Mouse (Mus musculus): Measurements from ENCODE around the gene Kazn.
A peak's percentile ranks its signal among the peaks of the same experiment; 100 is the strongest.

Gene Kazn

DNA sequence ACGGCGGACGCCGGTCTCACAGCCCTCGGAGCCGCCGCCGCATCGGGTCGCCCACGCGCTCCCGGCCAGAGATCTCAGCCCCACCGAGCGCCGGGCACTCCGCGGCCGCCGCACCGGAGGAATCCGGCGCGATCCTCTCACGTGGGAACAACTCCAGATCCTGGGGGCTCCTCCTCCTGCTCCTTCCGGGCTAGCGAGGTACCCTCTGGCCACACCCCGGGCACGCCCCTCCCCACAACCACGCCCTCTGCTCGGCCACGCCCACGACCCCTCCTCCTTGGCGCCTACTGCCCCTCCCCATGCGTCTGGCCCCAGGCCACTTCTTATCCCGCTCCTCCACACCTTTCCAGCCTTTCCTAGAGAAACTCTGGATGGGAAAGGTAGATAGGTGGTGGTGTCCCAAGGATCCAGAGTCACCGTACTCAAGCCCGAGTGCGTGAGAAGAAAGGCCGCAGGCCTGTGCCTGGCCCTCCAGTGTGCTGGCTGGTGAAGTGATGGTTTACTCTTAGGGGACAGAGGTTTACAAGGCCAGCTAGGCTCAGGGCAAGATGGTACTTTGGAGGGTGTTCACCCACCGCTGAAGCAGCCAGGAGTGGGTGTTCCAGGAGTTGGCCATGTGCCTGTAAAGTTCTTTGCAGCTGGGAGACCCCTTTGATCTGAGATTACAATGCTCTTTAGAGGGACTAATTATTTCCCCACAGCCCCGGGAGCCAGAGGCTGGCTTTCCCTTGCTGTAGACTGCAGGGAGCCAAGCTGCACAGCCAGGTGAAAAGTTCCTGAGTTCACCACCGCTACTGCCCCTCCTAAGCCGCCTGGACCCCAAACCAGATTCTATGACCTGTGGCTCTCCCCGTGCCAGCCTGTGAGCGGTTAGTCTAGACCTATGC is at the start of gene Kazn:
Kazn (minus strand) TSS at position 162 of the 887 bp plus-strand sequence.
- DNase-seq (ENCODE audit: low spot score in 2 of 2), result no peak

- no peak for DNase-seq (ENCODE audit: low spot score in 2 of 2)
Measured at GRCm38 (mm10) chr4:142285471-142285870, 46.3 kb upstream of the Kazn start.

GRCm38 (mm10) chr4:142283867-142284266 is 44.7 kb upstream of the Kazn start:
- no peak for DNase-seq (ENCODE audit: low spot score in 2 of 2)

- no peak for DNase-seq (ENCODE audit: low spot score in 2 of 2)
Measured at GRCm38 (mm10) chr4:142278197-142278575, 39.0 kb upstream of the Kazn start.

GRCm38 (mm10) chr4:142277481-142278196 is 38.4 kb upstream of the Kazn start:
- no peak for DNase-seq (ENCODE audit: low spot score in 2 of 2)

DNA sequence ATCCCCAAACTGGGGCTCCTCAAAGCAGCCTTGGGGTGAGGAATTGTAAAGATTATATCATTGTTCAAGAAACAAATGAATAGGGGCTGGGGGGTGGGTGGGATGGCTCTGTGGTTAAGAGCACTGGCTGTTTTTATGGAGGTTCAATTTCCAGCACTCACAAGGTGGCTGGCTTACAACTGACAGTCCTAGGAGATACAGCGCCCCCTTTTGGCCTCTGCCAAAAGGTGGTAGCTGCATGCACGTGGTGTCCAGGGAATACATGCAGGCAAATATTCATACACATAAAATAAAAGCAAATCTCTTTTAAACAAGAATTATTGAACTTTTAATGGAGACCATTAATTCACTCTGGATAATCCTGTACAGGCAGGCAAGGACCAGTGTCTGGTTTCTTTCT is 36.0 kb upstream of the Kazn start:
- DNase-seq (ENCODE audit: low spot score in 2 of 2), result no peak

GRCm38 (mm10) chr4:142274441-142275234 is 35.4 kb upstream of the Kazn start:
- no peak for DNase-seq (ENCODE audit: low spot score in 2 of 2)

DNA sequence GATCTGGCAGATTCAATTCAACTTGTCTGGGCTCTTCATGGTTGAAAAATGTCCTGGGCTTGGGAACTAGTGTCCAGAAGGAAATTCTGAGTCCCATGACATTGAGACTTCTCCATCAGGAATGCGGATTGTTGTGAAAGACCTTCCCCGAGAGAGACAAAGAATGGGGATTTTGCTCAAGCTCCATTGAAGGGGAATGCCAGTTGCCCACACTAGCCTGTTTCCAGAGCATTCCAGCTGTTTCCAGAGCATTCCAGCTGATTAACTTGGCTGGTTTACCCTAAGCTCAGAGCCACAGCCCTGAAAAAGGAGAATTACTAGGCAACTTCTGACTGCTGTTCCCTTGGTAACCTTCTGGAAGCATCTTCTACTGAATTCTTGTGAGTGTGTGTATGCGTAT is 32.3 kb upstream of the Kazn start:
- no peak for DNase-seq (ENCODE audit: low spot score in 2 of 2)

DNA sequence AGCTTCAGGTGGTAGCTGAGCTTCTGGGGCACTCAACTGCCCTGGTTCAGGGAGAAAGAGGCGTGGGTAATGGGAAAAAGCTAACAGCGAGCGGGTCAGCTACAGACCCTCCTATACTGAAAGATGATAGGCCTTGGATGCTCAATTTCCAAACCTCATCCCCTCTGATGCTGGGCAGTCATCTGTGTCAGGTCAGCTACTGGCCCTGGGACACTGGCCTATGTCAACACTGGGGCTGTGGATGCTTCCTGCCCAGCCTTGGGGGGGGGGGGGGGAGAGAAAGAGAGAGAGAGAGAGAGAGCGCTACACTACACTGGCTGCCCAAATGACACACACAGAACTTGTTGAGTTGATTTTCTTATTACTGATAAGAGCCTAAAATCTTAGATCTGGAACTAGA is 28.6 kb upstream of the Kazn start:
- no peak for DNase-seq (ENCODE audit: low spot score in 2 of 2)

- DNase-seq (ENCODE audit: low spot score in 2 of 2), result no peak
Measured at GRCm38 (mm10) chr4:142267348-142267819, 28.2 kb upstream of the Kazn start.

DNA sequence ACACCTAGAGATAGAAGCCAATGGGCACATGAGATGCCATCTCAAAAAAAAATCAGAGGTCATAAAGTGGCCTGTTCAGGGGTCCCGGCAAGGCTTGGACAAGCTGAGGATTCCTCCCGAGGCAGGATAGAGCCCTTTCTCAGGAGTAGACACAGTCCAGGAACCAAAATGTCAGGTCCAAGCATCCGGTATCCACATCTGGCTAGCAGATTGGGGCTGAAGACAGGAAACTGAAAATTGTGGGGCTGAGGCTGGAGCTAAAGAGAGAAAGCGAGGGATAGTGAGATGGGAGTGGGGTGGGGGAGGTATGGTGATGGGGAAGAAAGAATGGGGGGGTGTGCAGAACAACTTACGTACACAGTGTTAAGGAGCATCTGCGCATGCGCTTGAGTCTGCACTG is 25.1 kb upstream of the Kazn start:
- DNase-seq (ENCODE audit: low spot score in 2 of 2), result no peak

DNA sequence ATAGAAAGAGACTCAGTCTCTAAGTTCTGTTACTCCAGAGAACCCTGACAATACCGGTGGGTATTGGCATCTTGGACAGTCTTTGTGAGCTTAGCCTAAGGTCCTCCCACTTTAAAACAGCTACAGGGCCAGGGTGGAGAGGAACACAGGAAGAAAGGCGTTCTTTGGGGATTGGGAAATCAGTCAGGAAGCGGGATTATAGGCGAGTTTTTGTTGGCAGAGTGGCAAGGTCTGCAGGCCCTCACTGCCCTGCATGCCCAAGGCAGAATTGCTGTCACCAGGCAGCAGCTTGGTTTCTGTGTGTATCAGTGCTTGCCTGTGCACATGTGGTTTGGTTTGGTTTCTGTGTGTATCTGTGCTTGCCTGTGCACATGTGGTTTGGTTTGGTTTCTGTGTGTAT is 22.5 kb upstream of the Kazn start:
- DNase-seq (ENCODE audit: low spot score in 2 of 2), result no peak

- no peak for DNase-seq (ENCODE audit: low spot score in 2 of 2)
Measured at GRCm38 (mm10) chr4:142258730-142259129, 19.5 kb upstream of the Kazn start.

- no peak for DNase-seq (ENCODE audit: low spot score in 2 of 2)
Measured at GRCm38 (mm10) chr4:142254088-142254487, 14.9 kb upstream of the Kazn start.

GRCm38 (mm10) chr4:142251471-142252354 is 12.5 kb upstream of the Kazn start:
- DNase-seq (ENCODE audit: low spot score in 2 of 2), result no peak

GRCm38 (mm10) chr4:142250054-142250453 is 10.9 kb upstream of the Kazn start:
- DNase-seq (ENCODE audit: low spot score in 2 of 2), result no peak

DNA sequence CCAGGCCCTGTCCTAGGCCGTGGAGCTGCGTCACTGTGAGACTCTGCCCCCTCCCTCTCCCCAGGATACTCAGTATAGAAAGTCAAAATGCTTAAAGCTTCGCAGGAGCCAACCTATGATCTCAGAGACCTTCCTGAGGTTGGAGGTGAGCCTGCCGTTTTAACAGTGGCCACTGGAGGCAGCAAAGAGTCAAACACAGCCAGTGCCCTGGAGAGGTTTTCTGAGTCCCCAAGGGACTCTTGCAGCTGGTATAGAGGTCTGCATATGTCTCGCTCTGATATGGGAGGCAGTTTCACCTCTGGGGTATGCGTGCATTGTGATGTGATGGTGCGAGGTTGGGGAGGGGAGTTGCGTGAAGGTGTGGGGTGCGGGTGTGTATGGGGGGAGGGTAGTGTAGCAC is 10.2 kb upstream of the Kazn start:
- peak; percentile 11 to 16 for DNase-seq (ENCODE audit: low spot score in 2 of 2)

GRCm38 (mm10) chr4:142248426-142248825 is 9.2 kb upstream of the Kazn start:
- peak; percentile 42 to 50 for DNase-seq (ENCODE audit: low spot score in 2 of 2)

- DNase-seq (ENCODE audit: low spot score in 2 of 2), result no peak
Measured at GRCm38 (mm10) chr4:142246698-142247097, 7.5 kb upstream of the Kazn start.

DNA sequence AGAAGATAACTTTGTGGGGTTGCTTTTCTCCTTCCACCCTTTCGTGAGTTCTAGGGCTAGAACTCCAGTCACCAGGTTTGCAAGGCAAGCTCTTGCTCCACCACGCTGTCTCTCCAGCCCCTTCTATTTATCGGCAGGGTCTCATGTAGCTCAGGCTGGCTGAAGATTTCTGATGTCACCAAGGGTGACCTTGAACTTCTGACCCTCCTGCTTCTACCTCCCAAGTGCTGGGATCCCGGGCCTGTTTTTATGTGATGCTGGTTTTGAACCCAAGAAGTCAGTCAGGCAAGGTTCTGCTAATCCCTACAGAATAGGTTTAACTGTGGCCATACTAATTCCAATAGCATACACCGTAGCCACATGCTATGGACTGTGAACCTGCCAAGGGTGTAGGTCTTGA is 5.4 kb upstream of the Kazn start:
- no peak for DNase-seq (ENCODE audit: low spot score in 2 of 2)

DNA sequence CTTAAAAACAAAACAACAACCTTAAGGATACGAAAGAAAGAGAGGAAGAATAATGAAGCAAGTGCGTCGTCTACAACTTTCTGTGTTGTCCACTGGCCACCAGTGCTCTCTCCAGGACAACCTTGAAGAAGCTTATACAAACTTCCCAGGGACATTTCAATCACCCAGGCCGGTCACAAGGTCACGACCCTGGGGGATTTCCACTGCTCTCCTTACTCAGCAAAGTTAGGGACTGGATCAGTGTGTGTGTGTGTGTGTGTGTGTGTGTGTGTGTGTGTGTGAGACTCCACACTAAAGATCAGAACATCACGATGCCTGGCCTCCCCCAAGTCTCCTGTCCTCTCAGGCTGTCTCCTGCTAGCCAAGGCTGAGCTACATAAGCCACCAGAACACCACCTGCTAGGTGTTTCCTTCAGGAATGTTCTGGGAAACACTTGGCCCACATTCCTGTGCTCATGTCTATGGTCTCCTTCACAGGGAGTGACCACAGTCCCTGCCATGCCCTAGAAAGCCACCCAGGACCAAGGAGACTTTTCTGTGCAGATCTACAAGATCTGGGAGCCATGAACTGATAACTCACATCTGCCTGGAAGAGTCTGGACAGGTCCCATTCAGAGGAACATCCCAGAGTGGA is 3.7 kb upstream of the Kazn start:
- no peak for DNase-seq (ENCODE audit: low spot score in 2 of 2)

Data from natural killer cell, adult 2 months (primary cell).